Mouse (Mus musculus) small intestine, adult 2 months (tissue): ENCODE data around the gene S100a7a. TPM values are rescaled to one million over a fixed set of nuclear protein-coding genes. Genes with fewer than 3 reads are reported as not detected.

Experiments used
- H3K27ac ChIP-seq: fragments of 200-500 bp; 2 replicates; pipeline ENCODE4 v1.5.1; 2012; ENCODE audit warnings: low read depth, low read length, control low read depth, inconsistent platforms; ENCODE audit not compliant: insufficient read depth
- H3K27me3 ChIP-seq: fragments of 200-500 bp; 2 replicates; pipeline ENCODE4 v1.6.1; 2012; ENCODE audit warnings: mild to moderate bottlenecking, moderate library complexity, low read length, inconsistent platforms; ENCODE audit not compliant: control insufficient read depth, insufficient read depth
- H3K36me3 ChIP-seq: fragments of 200-500 bp; 2 replicates; pipeline ENCODE4 v1.6.1; 2012; ENCODE audit warnings: mild to moderate bottlenecking, low read length, control low read depth, inconsistent platforms; ENCODE audit not compliant: control insufficient read depth, insufficient read depth
- H3K4me1 ChIP-seq: fragments of 200-500 bp; 2 replicates; pipeline ENCODE4 v1.6.1; 2012; ENCODE audit warnings: low read length, inconsistent platforms, mixed read lengths; ENCODE audit not compliant: control insufficient read depth, insufficient read depth, insufficient read length
- H3K4me3 ChIP-seq: fragments of 200-500 bp; 2 replicates; pipeline ENCODE4 v1.5.1; 2012; ENCODE audit warnings: low read depth, mild to moderate bottlenecking, control low read depth, inconsistent platforms, low read length, moderate library complexity
- CTCF ChIP-seq: fragments of 200-500 bp; IDR thresholded peaks from 2 replicates; pipeline ENCODE4 v1.5.1; 2012; ENCODE audit warnings: low read depth, mild to moderate bottlenecking, control low read depth, inconsistent platforms, low read length, moderate library complexity, mixed read lengths; ENCODE audit not compliant: insufficient replicate concordance, insufficient read length; ENCODE audit errors: extremely low read depth
- POLR2A ChIP-seq: fragments of 200-500 bp; IDR thresholded peaks from 2 replicates; pipeline ENCODE4 v1.6.1; 2012; ENCODE audit warnings: low read depth, mild to moderate bottlenecking, control low read depth, inconsistent platforms, low read length, moderate library complexity
- WGBS: fragments of 180-500 bp; shearing (Covaris S2); methylation state at CpG from one replicate; pipeline ENCODE4 v1.1.7; 2018; 5-methylcytosine and 5-hydroxymethylcytosine counted together
- polyA plus RNA-seq: library from polyadenylated mRNA; depleted of rRNA; stranded (reverse); fragments of >200 nt; gene quantifications from 2 replicates; pipeline ENCODE4 v1.2.3, GENCODE M21; 2012; rRNA removed

S100a7a gene
- polyA plus RNA-seq, 1 experiment, result 0.11 TPM

DNA sequence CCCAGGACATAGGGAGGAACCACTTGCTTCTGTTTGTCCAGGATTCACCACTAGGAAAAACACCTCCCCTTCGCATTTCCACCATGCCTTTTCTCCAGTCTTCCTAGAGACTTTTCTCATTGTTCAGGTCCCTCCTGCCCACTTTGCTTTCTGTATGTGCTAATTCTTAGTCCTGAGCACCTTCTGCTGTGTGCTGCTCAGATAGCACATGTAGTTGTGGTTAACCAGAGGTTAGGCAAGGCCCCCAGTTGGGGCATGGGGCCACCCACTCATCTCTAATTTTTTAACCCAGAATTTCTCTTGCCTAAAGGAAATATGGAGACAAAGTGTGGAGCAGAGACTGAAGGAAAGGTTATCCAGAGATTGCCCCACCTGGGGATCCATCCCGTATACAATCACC lies 48.4 kb downstream of the S100a7a start:
- Histone ChIP-seq H3K4me3 (no peak overlapping the region), H3K4me1 (no peaks in the 10 kb centered on the region), H3K36me3 (no peaks in the 10 kb centered on the region), H3K27ac (no peak overlapping the region), H3K27me3 (no peaks in the 10 kb centered on the region; the same call in 1 of the 2 replicates)
- TF ChIP-seq POLR2A, result no peak
- TF ChIP-seq CTCF, result no peak
- WGBS, result 73% methylated on average over 2 of the region's 2 CpGs

Other genes with a start within 250 kb of the S100a7a start
- 13.6 and 22.4 TPM in 2 replicates for gene Ints3, start 220.4 kb upstream of the S100a7a start, polyA plus RNA-seq
- gene Npr1, start 188.2 kb upstream of the S100a7a start, polyA plus RNA-seq, result 5.1 and 5.9 TPM in 2 replicates
- gene Ilf2, start 177.9 kb upstream of the S100a7a start, polyA plus RNA-seq, result 4.3 and 5.9 TPM in 2 replicates
- 3.4 and 7.1 TPM in 2 replicates for gene Snapin, start 163.0 kb upstream of the S100a7a start, polyA plus RNA-seq
- gene Chtop, start 144.5 kb upstream of the S100a7a start, polyA plus RNA-seq, result 14.3 and 22.3 TPM in 2 replicates
- 20.2 and 26.8 TPM in 2 replicates for gene S100a1, start 139.6 kb upstream of the S100a7a start, polyA plus RNA-seq
- 8.5 and 9.7 TPM in 2 replicates for gene S100a13, start 139.6 kb upstream of the S100a7a start, polyA plus RNA-seq
- gene S100a14, start 127.2 kb upstream of the S100a7a start, polyA plus RNA-seq, result 1.3 and 2.8 TPM in 2 replicates
- gene S100a16, start 116.8 kb upstream of the S100a7a start, polyA plus RNA-seq, result 44.9 and 65.1 TPM in 2 replicates
- not detected in 2 replicates for gene S100a3, start 93.4 kb upstream of the S100a7a start, polyA plus RNA-seq
- not detected in 2 replicates for gene S100a2, start 63.8 kb upstream of the S100a7a start, polyA plus RNA-seq
- not detected in 2 replicates for gene Gm42674, start 52.1 kb upstream of the S100a7a start, polyA plus RNA-seq
- gene S100a4, start 50.2 kb upstream of the S100a7a start, polyA plus RNA-seq, result 1.8 and 3.7 TPM in 2 replicates
- gene S100a5, start 45.5 kb upstream of the S100a7a start, polyA plus RNA-seq, result not detected in 2 replicates
- gene S100a6, start 41.1 kb upstream of the S100a7a start, polyA plus RNA-seq, result 234 and 369 TPM in 2 replicates
- gene S100a8, start 15.0 kb downstream of the S100a7a start, polyA plus RNA-seq, result 0.29 TPM in 1 of 2 replicates, not detected in the other
- gene S100a9, start 41.7 kb downstream of the S100a7a start, polyA plus RNA-seq, result 0.44 TPM in 1 of 2 replicates, not detected in the other
- gene Pglyrp4, start 72.9 kb downstream of the S100a7a start, polyA plus RNA-seq, result not detected in 2 replicates
- not detected in 2 replicates for gene Gm5849, start 123.9 kb downstream of the S100a7a start, polyA plus RNA-seq